Mouse (Mus musculus): ENCODE results near the gene Nhej1.

- TF ChIP-seq CTCF (IDR thresholded peaks at IDR 0.05; ENCODE audit: borderline replicate concordance, control insufficient read depth, extremely low read depth, insufficient read depth, low read length, poor library complexity), result no peak
- no peak for TF ChIP-seq POLR2A (IDR thresholded peaks at IDR 0.05; ENCODE audit: control insufficient read depth, extremely low read depth, insufficient read depth, low read length, poor library complexity)
Observed at GRCm38 (mm10) chr1:75051428-75051827, 73.6 kb downstream of the Nhej1 start.
